Mouse (Mus musculus): Measurements from ENCODE around the gene Zfp988. TPM values are rescaled to one million over a fixed set of nuclear protein-coding genes. Genes with fewer than 3 reads are reported as not detected.
A peak's percentile ranks its signal among the peaks of the same experiment; 100 is the strongest.
"Not testable (repeated sequence)": the region's sequence is repeated elsewhere in the genome, so short reads cannot be mapped to it uniquely, and the experiment has no call there.

Zfp988 gene
- polyA plus RNA-seq, 1 experiment from 2014 or later: 0.23 TPM

GRCm38 (mm10) chr4:147369564-147369963 is 64.1 kb downstream of the Zfp988 start:
- H3K4me1 ChIP-seq (ENCODE audit: control insufficient read depth, insufficient read depth, low read length); H3K27ac ChIP-seq (ENCODE audit: low read depth, low read length); H3K9me3 ChIP-seq (ENCODE audit: control insufficient read depth, low read length); H3K4me3 ChIP-seq (ENCODE audit: low read depth, low read length); H3K4me2 ChIP-seq (ENCODE audit: low read depth, low read length); H3K9ac ChIP-seq (replicated peaks; ENCODE audit: low read depth, low read length); H3K36me3 ChIP-seq (ENCODE audit: control insufficient read depth, insufficient read depth, low read length); H3K27me3 ChIP-seq (ENCODE audit: control insufficient read depth, insufficient read depth, low read length): not testable (repeated sequence)
- peak; percentile 38; the same call in 1 of the 2 replicates for ATAC-seq (ENCODE audit: low read depth)
- no CpG with 5 or more reads among the region's 2 CpGs for WGBS

- H3K9me3 ChIP-seq (ENCODE audit: control insufficient read depth, low read length); H3K36me3 ChIP-seq (ENCODE audit: control insufficient read depth, insufficient read depth, low read length); H3K27me3 ChIP-seq (ENCODE audit: control insufficient read depth, insufficient read depth, low read length); H3K9ac ChIP-seq (replicated peaks; ENCODE audit: low read depth, low read length); H3K4me3 ChIP-seq (ENCODE audit: low read depth, low read length); H3K4me2 ChIP-seq (ENCODE audit: low read depth, low read length); H3K27ac ChIP-seq (ENCODE audit: low read depth, low read length); H3K4me1 ChIP-seq (ENCODE audit: control insufficient read depth, insufficient read depth, low read length); ATAC-seq (ENCODE audit: low read depth): not testable (repeated sequence)
- 85% methylated on average over 2 of the region's 4 CpGs for WGBS
Observed at GRCm38 (mm10) chr4:147383199-147383598, 77.7 kb downstream of the Zfp988 start.

Other genes with a start within 250 kb of the Zfp988 start
- 7.6 and 8.3 TPM in 2 replicates for gene Zfp991, start 173.6 kb upstream of the Zfp988 start, polyA plus RNA-seq (2014; fragmentation: Nextera tagmentation; extraction: Ambion mirVana)
- not detected in 2 replicates for gene Zfp978, start 55.6 kb downstream of the Zfp988 start, polyA plus RNA-seq (2014; fragmentation: Nextera tagmentation; extraction: Ambion mirVana)
- 7.5 and 8.8 TPM in 2 replicates for gene Zfp982, start 186.7 kb downstream of the Zfp988 start, polyA plus RNA-seq (2014; fragmentation: Nextera tagmentation; extraction: Ambion mirVana)
- gene Gm16503, start 234.5 kb downstream of the Zfp988 start, polyA plus RNA-seq (2014; fragmentation: Nextera tagmentation; extraction: Ambion mirVana): 0.98 and 1.0 TPM in 2 replicates
- 0.27 and 0.44 TPM in 2 replicates for gene Zfp985, start 247.6 kb downstream of the Zfp988 start, polyA plus RNA-seq (2014; fragmentation: Nextera tagmentation; extraction: Ambion mirVana)

Measured in neural tube, embryonic 14.5 days (tissue).